Mouse (Mus musculus) midbrain, postnatal 0 days (tissue): ENCODE measurements around the gene Mettl2. TPM values are rescaled to one million over a fixed set of nuclear protein-coding genes. Genes with fewer than 3 reads are reported as not detected.

ENCODE experiments used
- ATAC-seq: fragments of 200-750 bp; cut with Nextera tagmentation; 2 replicates; pipeline ENCODE4 v1.8.0; 2017; ENCODE audit warnings: moderate number of reproducible peaks, mild to moderate bottlenecking, moderate TSS enrichment, moderate library complexity; ENCODE audit not compliant: low FRiP score
- DNase-seq: peaks from one replicate; pipeline ENCODE4 v3.0.0-alpha.2; 2015; ENCODE audit warnings: low spot score
- H3K27ac ChIP-seq: fragments of 300-500 bp; sonication (generic); 2 replicates; pipeline ENCODE4 v1.5.1; 2014; ENCODE audit warnings: low read depth, mild to moderate bottlenecking, low read length, mixed read lengths
- H3K27me3 ChIP-seq: fragments of 300-500 bp; sonication (generic); 2 replicates; pipeline ENCODE4 v1.6.1; 2014; ENCODE audit warnings: low read length, control low read depth, mixed read lengths; ENCODE audit not compliant: insufficient read depth
- H3K36me3 ChIP-seq: fragments of 300-500 bp; sonication (generic); 2 replicates; pipeline ENCODE4 v1.6.1; 2014; ENCODE audit warnings: low read length, control low read depth, mixed read lengths; ENCODE audit not compliant: insufficient read depth
- H3K4me1 ChIP-seq: fragments of 300-500 bp; sonication (generic); 2 replicates; pipeline ENCODE4 v1.6.1; 2014; ENCODE audit warnings: mild to moderate bottlenecking, control low read depth, antibody characterized with exemption, low read length, mixed read lengths; ENCODE audit not compliant: insufficient read depth
- H3K4me2 ChIP-seq: fragments of 300-500 bp; sonication (generic); 2 replicates; pipeline ENCODE4 v1.6.1; 2014; ENCODE audit warnings: low read depth, mild to moderate bottlenecking, low read length, mixed read lengths; ENCODE audit not compliant: poor library complexity, severe bottlenecking
- H3K4me3 ChIP-seq: fragments of 300-500 bp; sonication (generic); 2 replicates; pipeline ENCODE4 v1.5.1; 2014; ENCODE audit warnings: low read depth, mild to moderate bottlenecking, low read length, moderate library complexity
- H3K9ac ChIP-seq: fragments of 300-500 bp; sonication (generic); replicated peaks from 2 replicates; pipeline ENCODE4 v1.6.1; 2014; ENCODE audit warnings: mild to moderate bottlenecking, low read length, moderate library complexity, mixed read lengths; ENCODE audit not compliant: poor library complexity, severe bottlenecking
- H3K9me3 ChIP-seq: fragments of 300-500 bp; sonication (generic); 2 replicates; pipeline ENCODE4 v1.6.1; 2016; ENCODE audit warnings: low read length, control low read depth
- CTCF ChIP-seq: IDR thresholded peaks from 2 replicates; pipeline ENCODE4 v1.5.1; 2016; ENCODE audit warnings: antibody characterized with exemption, mild to moderate bottlenecking
- WGBS: fragments of 180-500 bp; shearing (Covaris S2); extraction: QIAGEN DNeasy Blood & Tissue Kit; methylation state at CpG from one replicate; pipeline ENCODE4 v1.1.7; 2014; 5-methylcytosine and 5-hydroxymethylcytosine counted together
- polyA plus RNA-seq: library from polyadenylated mRNA; unstranded; fragments of >200 nt; fragmentation: Nextera tagmentation; extraction: Ambion mirVana; gene quantifications from 2 replicates; pipeline ENCODE4 v1.2.1, GENCODE M21; 2015
- total RNA-seq: library from RNA; depleted of rRNA; stranded (reverse); fragments of >200 nt; gene quantifications from 2 replicates; pipeline ENCODE4 v1.2.3, GENCODE M21; 2014

The Mettl2 gene
- total and polyA plus RNA-seq, 2 experiments from 2014 or later = 28.0 to 35.6 TPM

DNA sequence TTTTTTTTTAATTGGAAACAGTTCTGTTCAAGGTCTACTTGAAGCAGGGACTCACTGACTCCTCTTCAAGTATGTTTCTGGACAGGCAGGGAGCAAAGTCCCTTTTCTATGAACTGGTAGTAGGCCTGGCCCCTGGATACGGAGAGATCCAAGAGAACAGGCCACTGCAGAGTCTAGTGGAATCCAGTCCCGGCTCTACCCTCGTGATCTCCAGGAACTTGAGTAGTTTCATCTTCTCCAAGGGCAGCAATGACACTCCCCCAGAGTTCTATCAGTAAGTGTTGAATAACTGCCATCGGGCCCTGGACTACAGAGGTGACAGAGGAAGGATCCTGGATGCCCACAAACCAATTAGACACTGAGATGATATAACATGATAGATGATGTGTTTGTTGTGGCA, 29.7 kb downstream of the Mettl2 start:
- H3K4me2 ChIP-seq = no peak overlapping the region
- 79% methylated on average over 4 of the region's 4 CpGs for WGBS
- H3K9me3 ChIP-seq = no peaks in the 10 kb centered on the region
- H3K4me1 ChIP-seq = no peaks in the 10 kb centered on the region; the same call in 1 of the 2 replicates
- no peak for TF ChIP-seq CTCF
- no peak overlapping the region for H3K4me3 ChIP-seq
- no peaks in the 10 kb centered on the region for H3K36me3 ChIP-seq
- no peak overlapping the region for H3K9ac ChIP-seq
- no peak for ATAC-seq
- no peak for DNase-seq
- H3K27me3 ChIP-seq = no peaks in the 10 kb centered on the region
- no peak overlapping the region for H3K27ac ChIP-seq

DNA sequence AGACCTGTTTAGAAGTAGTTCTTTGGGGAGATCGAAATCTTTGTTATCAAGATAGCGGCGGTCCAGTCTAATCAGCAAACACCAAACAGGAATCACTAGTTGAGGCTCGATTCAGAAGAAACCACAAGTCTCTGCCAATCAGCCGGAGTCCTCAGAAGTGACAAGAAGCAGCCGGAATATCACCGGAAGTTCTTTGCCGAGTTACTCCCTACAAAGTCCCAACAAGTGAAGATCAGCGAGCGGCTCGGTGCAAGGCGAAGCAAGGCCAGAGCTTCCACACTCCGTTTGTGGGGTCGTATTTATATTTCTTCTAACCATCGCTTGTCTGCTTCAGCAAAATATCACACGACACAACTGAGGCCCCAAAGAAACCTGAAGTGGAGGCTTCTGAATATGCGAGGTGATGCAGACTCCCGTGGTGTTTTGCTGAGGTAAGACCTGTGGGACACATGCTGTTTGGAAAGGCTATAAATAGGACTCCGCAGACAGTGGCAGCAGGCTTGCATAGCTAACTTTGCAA, 30.6 kb downstream of the Mettl2 start:
- Histone ChIP-seq H3K36me3 (no peaks in the 10 kb centered on the region), H3K27me3 (no peaks in the 10 kb centered on the region), H3K4me3 (no peak overlapping the region), H3K27ac (no peak overlapping the region), H3K9ac (no peak overlapping the region), H3K9me3 (no peaks in the 10 kb centered on the region), H3K4me1 (no peaks in the 10 kb centered on the region; the same call in 1 of the 2 replicates), H3K4me2 (no peak overlapping the region)
- ATAC-seq = no peak
- TF ChIP-seq CTCF = no peak
- no peak for DNase-seq
- 88% methylated on average over 19 of the region's 19 CpGs for WGBS

DNA sequence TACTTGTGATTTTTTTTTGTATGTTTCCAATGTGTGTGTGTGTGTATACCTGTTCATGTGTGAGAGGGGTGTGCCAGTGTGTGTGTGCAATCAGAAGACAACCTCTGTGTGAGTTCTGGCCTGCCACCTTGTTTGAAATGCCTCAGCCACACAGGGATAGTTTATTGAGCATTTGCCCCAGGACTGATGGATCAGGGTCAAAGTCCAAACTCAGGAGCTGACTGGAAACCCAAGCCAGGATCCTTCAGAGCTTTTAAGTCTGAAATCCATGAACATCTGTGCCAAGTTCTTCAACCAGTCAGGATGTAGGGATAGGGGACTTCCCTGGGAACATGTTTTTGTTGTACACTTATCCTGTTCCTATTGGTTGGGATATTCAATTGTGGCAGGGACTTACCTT, 31.8 kb downstream of the Mettl2 start:
- no peak overlapping the region for H3K27ac ChIP-seq
- no peak for ATAC-seq
- no peak overlapping the region for H3K9ac ChIP-seq
- no peak for TF ChIP-seq CTCF
- no peak overlapping the region for H3K4me3 ChIP-seq
- H3K27me3 ChIP-seq = no peaks in the 10 kb centered on the region
- DNase-seq = no peak
- no peak overlapping the region for H3K4me2 ChIP-seq
- no peaks in the 10 kb centered on the region; the same call in 1 of the 2 replicates for H3K4me1 ChIP-seq
- no peaks in the 10 kb centered on the region for H3K9me3 ChIP-seq
- no peaks in the 10 kb centered on the region for H3K36me3 ChIP-seq

DNA sequence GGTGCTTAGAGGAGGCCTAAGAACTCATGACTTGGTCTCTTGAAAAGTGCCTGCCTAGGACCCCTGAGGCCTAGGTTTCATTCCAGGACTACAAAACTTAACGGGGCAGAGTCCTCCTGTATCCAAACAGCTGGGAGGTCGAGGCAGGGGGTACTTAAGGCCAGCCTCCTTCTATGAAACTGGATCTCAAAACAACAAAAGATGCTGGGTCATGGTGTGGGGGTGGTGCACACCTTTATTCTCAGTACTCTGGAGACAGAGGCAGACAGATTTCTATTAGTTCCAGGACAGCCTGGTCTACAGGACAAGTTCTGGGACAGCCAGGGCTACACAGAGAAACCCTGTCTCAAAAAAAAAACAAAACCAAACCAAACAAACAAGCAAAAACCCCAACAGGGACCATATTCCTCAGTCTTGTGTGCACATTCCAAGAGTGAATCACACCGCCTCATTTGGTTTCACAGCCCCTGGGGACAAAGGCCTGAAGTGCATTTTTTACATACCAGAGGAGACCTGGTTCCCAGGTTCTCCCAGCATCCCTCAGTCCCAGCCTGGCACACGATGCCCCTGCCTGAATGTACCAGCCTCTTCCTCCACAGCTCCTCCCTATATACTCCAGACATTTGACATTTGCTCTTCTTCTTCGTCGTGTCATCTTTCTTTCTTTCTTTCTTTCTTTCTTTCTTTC, 33.6 kb downstream of the Mettl2 start:
- no peak for ATAC-seq
- Histone ChIP-seq H3K27ac (no peak overlapping the region), H3K27me3 (no peaks in the 10 kb centered on the region), H3K4me2 (no peak overlapping the region), H3K36me3 (no peaks in the 10 kb centered on the region), H3K4me3 (no peak overlapping the region), H3K9ac (no peak overlapping the region), H3K9me3 (peaks cover 2% of the 10 kb centered on the region; the same call in 1 of the 2 replicates), H3K4me1 (no peaks in the 10 kb centered on the region)
- no peak for TF ChIP-seq CTCF
- no peak for DNase-seq
- WGBS = 62% methylated on average over 6 of the region's 6 CpGs

DNA sequence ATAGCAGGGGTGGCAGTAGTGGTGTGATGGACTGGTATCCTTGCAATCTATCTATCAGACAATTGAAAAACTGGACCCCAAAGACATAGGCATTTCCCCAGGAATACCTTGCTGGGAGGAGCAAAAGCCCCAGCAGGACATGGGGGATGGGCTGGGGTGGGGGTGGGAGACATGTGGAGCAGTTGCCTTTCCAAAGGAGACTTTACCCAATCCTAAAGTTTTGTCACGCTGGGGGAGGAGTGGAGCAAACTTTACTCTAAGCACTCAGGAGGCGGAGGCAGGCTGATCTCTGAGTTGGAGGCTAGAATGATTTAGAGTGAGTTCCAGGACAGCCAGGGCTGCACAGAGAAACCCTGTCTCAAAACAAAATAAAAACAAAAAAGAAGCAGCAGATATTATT, 35.2 kb downstream of the Mettl2 start:
- ATAC-seq (no peak), DNase-seq (no peak)
- no peaks in the 10 kb centered on the region for H3K4me1 ChIP-seq
- no peak overlapping the region for H3K4me2 ChIP-seq
- no peaks in the 10 kb centered on the region for H3K36me3 ChIP-seq
- no peak overlapping the region for H3K4me3 ChIP-seq
- no peak overlapping the region for H3K9ac ChIP-seq
- H3K27ac ChIP-seq = no peak overlapping the region
- no peak for TF ChIP-seq CTCF
- H3K9me3 ChIP-seq = peaks cover 9% of the 10 kb centered on the region; the same call in 1 of the 2 replicates
- no peaks in the 10 kb centered on the region for H3K27me3 ChIP-seq
- 90% methylated on average over 2 of the region's 2 CpGs for WGBS

DNA sequence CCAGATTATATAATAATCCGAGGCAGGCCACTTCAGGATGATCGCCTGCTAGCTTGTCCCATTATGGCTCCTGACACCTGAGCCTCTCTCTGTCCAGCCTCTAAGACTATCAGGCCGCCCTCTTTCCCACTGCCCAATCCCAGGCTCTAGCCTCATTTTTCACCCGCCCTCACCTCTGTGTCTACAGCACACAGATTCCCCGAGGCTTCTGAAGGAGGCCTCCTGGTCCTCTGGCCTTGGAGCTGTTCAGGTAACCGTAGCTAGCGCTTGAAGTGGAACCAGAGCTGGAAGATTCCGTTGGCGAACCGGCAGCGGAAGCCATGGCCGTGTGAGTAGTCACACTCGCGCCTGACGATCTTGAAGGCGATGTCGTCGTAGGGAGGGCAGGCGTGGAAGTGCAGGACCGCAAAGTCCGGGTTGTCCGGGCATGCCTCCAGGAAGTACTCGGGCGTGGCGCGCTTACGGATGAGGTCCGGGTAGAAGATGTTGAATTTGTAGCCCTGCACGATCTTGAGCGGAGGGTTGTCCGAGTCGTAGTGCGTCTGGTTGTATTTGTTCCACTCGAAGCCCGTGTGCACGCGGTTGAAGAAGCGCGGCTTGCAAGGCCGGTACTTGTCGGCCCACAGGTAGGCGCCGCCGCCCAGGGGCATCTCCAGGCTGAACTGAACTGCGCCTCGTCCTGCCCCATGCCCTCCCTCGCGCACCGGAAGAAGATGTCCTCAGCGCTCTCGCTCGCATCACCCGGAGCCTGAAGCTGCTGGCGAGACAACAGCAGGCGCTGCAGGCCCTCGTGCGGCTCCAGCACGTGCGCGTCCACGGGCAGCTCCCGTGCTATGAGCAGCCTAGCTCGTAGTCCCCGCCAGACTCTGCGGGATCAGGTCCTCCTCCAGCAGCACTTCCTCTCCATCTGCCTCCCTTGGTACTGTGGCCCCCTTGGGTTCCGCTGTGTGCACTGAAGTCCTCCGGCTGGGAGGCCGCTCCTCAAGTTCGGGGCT, 38.6 kb downstream of the Mettl2 start:
- no peak for TF ChIP-seq CTCF
- H3K27ac ChIP-seq = no peak overlapping the region
- no peak overlapping the region for H3K4me2 ChIP-seq
- H3K36me3 ChIP-seq = no peaks in the 10 kb centered on the region
- H3K9ac ChIP-seq = no peak overlapping the region
- DNase-seq = no peak
- no peaks in the 10 kb centered on the region for H3K27me3 ChIP-seq
- H3K9me3 ChIP-seq = peaks cover 9% of the 10 kb centered on the region; the same call in 1 of the 2 replicates
- no peak for ATAC-seq
- 88% methylated on average over 68 of the region's 69 CpGs for WGBS
- H3K4me1 ChIP-seq = no peaks in the 10 kb centered on the region
- H3K4me3 ChIP-seq = no peak overlapping the region
